Mouse (Mus musculus) hindbrain, embryonic 11.5 days (tissue): ENCODE measurements at regions not wholly inside any gene's neighbourhood (a gene's known extent, or its start where the extent isn't known, plus 50 kb on each side); places are given as distances from the start of the nearest gene placed in this dataset.

Source experiments
- ATAC-seq: fragments of 200-750 bp; cut with Nextera tagmentation; 2 replicates; pipeline ENCODE4 v1.8.0; 2017; ENCODE audit warnings: mild to moderate bottlenecking, moderate TSS enrichment, moderate library complexity; ENCODE audit not compliant: low FRiP score
- DNase-seq: peaks from one replicate; pipeline ENCODE4 v3.0.0-alpha.2; 2015; ENCODE audit warnings: low spot score
- H3K27ac ChIP-seq: fragments of 300-500 bp; sonication (generic); 2 replicates; pipeline ENCODE4 v1.5.1; 2014; ENCODE audit warnings: mild to moderate bottlenecking, low read depth, low read length
- H3K27me3 ChIP-seq: fragments of 300-500 bp; sonication (generic); 2 replicates; pipeline ENCODE4 v1.6.1; 2014; ENCODE audit warnings: mild to moderate bottlenecking, low read length, moderate library complexity, mixed read lengths; ENCODE audit not compliant: control insufficient read depth, insufficient read depth
- H3K36me3 ChIP-seq: fragments of 300-500 bp; sonication (generic); 2 replicates; pipeline ENCODE4 v1.6.1; 2014; ENCODE audit warnings: mild to moderate bottlenecking, low read length, moderate library complexity, mixed read lengths; ENCODE audit not compliant: control insufficient read depth, insufficient read depth
- H3K4me1 ChIP-seq: fragments of 300-500 bp; sonication (generic); replicated peaks from 2 replicates; pipeline ENCODE4 v1.6.1; 2014; ENCODE audit warnings: low read length, mixed read lengths; ENCODE audit not compliant: control insufficient read depth, insufficient read depth
- H3K4me2 ChIP-seq: fragments of 300-500 bp; sonication (generic); replicated peaks from 2 replicates; pipeline ENCODE4 v1.6.1; 2014; ENCODE audit warnings: mild to moderate bottlenecking, low read depth, low read length
- H3K4me3 ChIP-seq: fragments of 300-500 bp; sonication (generic); 2 replicates; pipeline ENCODE4 v1.5.1; 2014; ENCODE audit warnings: low read depth, low read length
- H3K9ac ChIP-seq: fragments of 300-500 bp; sonication (generic); 2 replicates; pipeline ENCODE4 v1.6.1; 2014; ENCODE audit warnings: low read depth, low read length
- H3K9me3 ChIP-seq: fragments of 300-500 bp; sonication (generic); 2 replicates; pipeline ENCODE4 v1.6.1; 2016; ENCODE audit warnings: low read length; ENCODE audit not compliant: control insufficient read depth
- WGBS: fragments of 180-500 bp; shearing (Covaris S2); extraction: QIAGEN DNeasy Blood & Tissue Kit; methylation state at CpG from one replicate; pipeline ENCODE4 v1.1.7; 2014; 5-methylcytosine and 5-hydroxymethylcytosine counted together

GRCm38 (mm10) chr10:96460151-96460550 is 156.7 kb upstream of the Btg1 start:
- DNase-seq, result no peak
- no peak for ATAC-seq
- Histone ChIP-seq H3K27me3 (no peaks in the 10 kb centered on the region), H3K4me1 (no peaks in the 10 kb centered on the region), H3K27ac (no peak overlapping the region), H3K4me3 (no peak overlapping the region), H3K9me3 (no peaks in the 10 kb centered on the region), H3K4me2 (no peak overlapping the region), H3K36me3 (no peaks in the 10 kb centered on the region), H3K9ac (no peak overlapping the region)
- WGBS, result 65% methylated on average over 9 of the region's 9 CpGs

DNA sequence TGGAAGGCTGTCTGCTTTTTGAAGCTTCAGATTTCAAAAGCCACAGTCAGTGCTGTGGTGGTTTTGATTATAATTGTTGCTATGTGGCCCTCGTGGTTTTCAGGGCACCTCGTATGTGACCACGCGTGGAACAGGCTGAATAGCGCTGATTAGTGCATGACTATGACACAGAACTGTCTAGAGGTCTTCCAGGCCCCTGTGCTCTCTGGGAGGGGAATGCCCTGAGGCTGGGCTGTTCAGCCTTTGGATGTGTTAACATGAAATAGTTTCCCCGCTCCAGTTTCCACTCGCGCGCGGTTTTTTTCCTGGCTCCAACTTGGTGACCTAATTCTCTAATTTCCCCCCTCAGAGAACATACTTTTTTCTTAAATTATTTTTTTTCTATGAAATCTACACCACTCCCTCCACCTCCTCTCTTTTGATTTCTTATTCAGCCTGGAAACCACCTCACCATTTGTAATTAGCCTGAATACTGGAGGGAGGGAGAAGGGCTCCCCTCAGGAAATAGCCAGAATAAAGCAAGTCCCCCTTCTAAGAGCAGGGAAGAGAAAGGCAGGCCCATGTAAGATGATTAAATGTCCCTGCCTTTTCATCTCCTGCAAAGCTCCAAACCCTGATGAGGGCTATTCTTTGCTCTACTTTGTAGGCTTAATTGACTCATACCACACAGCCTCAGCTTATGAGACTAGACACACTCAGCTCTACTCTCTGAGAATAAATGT is 156.0 kb upstream of the Btg1 start:
- 82% methylated on average over 10 of the region's 10 CpGs for WGBS
- no peaks in the 10 kb centered on the region for H3K27me3 ChIP-seq
- no peak overlapping the region for H3K4me2 ChIP-seq
- no peak overlapping the region for H3K4me3 ChIP-seq
- H3K27ac ChIP-seq, result no peak overlapping the region
- H3K36me3 ChIP-seq, result no peaks in the 10 kb centered on the region
- no peaks in the 10 kb centered on the region for H3K9me3 ChIP-seq
- ATAC-seq (no peak), DNase-seq (peak; percentile 9)
- no peak overlapping the region for H3K9ac ChIP-seq
- no peaks in the 10 kb centered on the region for H3K4me1 ChIP-seq

GRCm38 (mm10) chr10:96465967-96466366 is 150.8 kb upstream of the Btg1 start:
- Histone ChIP-seq H3K27ac (no peak overlapping the region), H3K36me3 (no peaks in the 10 kb centered on the region), H3K4me1 (no peaks in the 10 kb centered on the region), H3K4me2 (no peak overlapping the region), H3K4me3 (no peak overlapping the region), H3K9ac (no peak overlapping the region), H3K27me3 (no peaks in the 10 kb centered on the region), H3K9me3 (no peaks in the 10 kb centered on the region)
- WGBS, result 89% methylated on average over 6 of the region's 6 CpGs
- DNase-seq (no peak), ATAC-seq (no peak)

GRCm38 (mm10) chr10:96466845-96467244 is 150.0 kb upstream of the Btg1 start:
- no peak for DNase-seq
- 91% methylated on average over 3 of the region's 3 CpGs for WGBS
- Histone ChIP-seq H3K4me2 (no peak overlapping the region), H3K27ac (no peak overlapping the region), H3K36me3 (no peaks in the 10 kb centered on the region), H3K27me3 (no peaks in the 10 kb centered on the region), H3K9me3 (no peaks in the 10 kb centered on the region), H3K9ac (no peak overlapping the region), H3K4me3 (no peak overlapping the region), H3K4me1 (no peaks in the 10 kb centered on the region)
- no peak for ATAC-seq

DNA sequence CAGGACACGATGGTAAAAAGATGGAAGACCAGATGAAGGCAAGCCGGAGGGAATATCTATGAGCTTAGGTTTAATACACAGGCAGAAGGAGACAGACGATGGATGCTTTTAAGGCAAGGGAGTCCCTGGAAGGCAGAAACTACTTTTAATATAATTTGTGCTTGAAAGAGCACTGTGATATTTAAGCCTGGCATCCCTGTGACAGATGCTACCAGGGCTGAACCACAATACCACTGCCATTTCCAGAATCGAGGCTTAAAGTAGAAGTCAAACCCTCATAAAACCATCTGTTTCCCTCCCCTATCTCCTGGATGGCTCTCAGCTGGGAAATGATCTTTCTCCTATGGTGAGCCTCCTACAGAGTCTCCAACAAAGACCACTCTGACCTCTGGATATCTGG is 149.1 kb upstream of the Btg1 start:
- H3K4me2 ChIP-seq, result no peak overlapping the region
- no peaks in the 10 kb centered on the region for H3K4me1 ChIP-seq
- H3K9ac ChIP-seq, result no peak overlapping the region
- H3K36me3 ChIP-seq, result no peaks in the 10 kb centered on the region
- DNase-seq, result no peak
- H3K9me3 ChIP-seq, result no peaks in the 10 kb centered on the region
- no peak for ATAC-seq
- WGBS, result 89% methylated on average over 4 of the region's 4 CpGs
- no peak overlapping the region for H3K27ac ChIP-seq
- H3K4me3 ChIP-seq, result no peak overlapping the region
- no peaks in the 10 kb centered on the region for H3K27me3 ChIP-seq

- Histone ChIP-seq H3K27me3 (no peaks in the 10 kb centered on the region), H3K4me3 (no peak overlapping the region), H3K27ac (no peak overlapping the region), H3K36me3 (no peaks in the 10 kb centered on the region), H3K4me2 (no peak overlapping the region), H3K9me3 (no peaks in the 10 kb centered on the region), H3K9ac (no peak overlapping the region), H3K4me1 (no peaks in the 10 kb centered on the region)
- ATAC-seq (no peak), DNase-seq (no peak)
Measured at GRCm38 (mm10) chr10:96471523-96471922, 145.3 kb upstream of the Btg1 start.

GRCm38 (mm10) chr10:96479350-96479749 is 137.5 kb upstream of the Btg1 start:
- H3K9ac ChIP-seq, result no peak overlapping the region
- H3K27ac ChIP-seq, result no peak overlapping the region
- WGBS, result 71% methylated on average over 12 of the region's 12 CpGs
- H3K4me3 ChIP-seq, result no peak overlapping the region
- H3K4me1 ChIP-seq, result no peaks in the 10 kb centered on the region
- no peak overlapping the region for H3K4me2 ChIP-seq
- no peaks in the 10 kb centered on the region for H3K27me3 ChIP-seq
- H3K9me3 ChIP-seq, result no peaks in the 10 kb centered on the region
- ATAC-seq (no peak), DNase-seq (no peak)
- H3K36me3 ChIP-seq, result no peaks in the 10 kb centered on the region

- H3K4me1 ChIP-seq, result no peaks in the 10 kb centered on the region
- H3K27ac ChIP-seq, result no peak overlapping the region
- no peak overlapping the region for H3K9ac ChIP-seq
- WGBS, result 68% methylated on average over 8 of the region's 8 CpGs
- no peaks in the 10 kb centered on the region for H3K36me3 ChIP-seq
- H3K27me3 ChIP-seq, result no peaks in the 10 kb centered on the region
- H3K4me3 ChIP-seq, result no peak overlapping the region
- peak; percentile 10 for DNase-seq
- ATAC-seq, result no peak
- no peaks in the 10 kb centered on the region for H3K9me3 ChIP-seq
- H3K4me2 ChIP-seq, result no peak overlapping the region
Measured at GRCm38 (mm10) chr10:96479786-96480185, 137.0 kb upstream of the Btg1 start.

- Histone ChIP-seq H3K27ac (no peak overlapping the region), H3K4me3 (no peak overlapping the region), H3K36me3 (no peaks in the 10 kb centered on the region), H3K4me1 (no peaks in the 10 kb centered on the region), H3K9ac (no peak overlapping the region), H3K9me3 (no peaks in the 10 kb centered on the region), H3K27me3 (no peaks in the 10 kb centered on the region), H3K4me2 (no peak overlapping the region)
- 43% methylated on average over 14 of the region's 14 CpGs for WGBS
- ATAC-seq (peak; percentile 40; the same call in 1 of the 2 replicates), DNase-seq (peak; percentile 37)
Measured at GRCm38 (mm10) chr10:96480453-96481324, 136.1 kb upstream of the Btg1 start.
